Mouse (Mus musculus) T-helper 1 cell (primary cell): ENCODE results near the gene Hpcal1.
"Not testable (repeated sequence)": the region's sequence is repeated elsewhere in the genome, so short reads cannot be mapped to it uniquely, and the experiment has no call there.

Experiments
- in situ Hi-C: fragments of 300-600 bp; cut with MboI, MseI; formaldehyde crosslinking; loops from one replicate; pipeline ENCODE4 v1.15.1; 2025; ENCODE audit warnings: high pct_unique_total_duplicates

Gene Hpcal1

GRCm38 (mm10) chr12:17770538-17770937 lies 79.9 kb downstream of the Hpcal1 start:
- in situ Hi-C loops = no loop called here

- in situ Hi-C loops = not testable (repeated sequence)
These were observed 83.1 kb downstream of the Hpcal1 start for GRCm38 (mm10) chr12:17773721-17774120.

- in situ Hi-C loops = loop anchor here (25.0 kb wide), 1 partner anchor 388 kb away; no protein-coding TSS in a partner anchor
These were observed 84.2 kb downstream of the Hpcal1 start for GRCm38 (mm10) chr12:17774842-17775241.

- in situ Hi-C loops = loop anchor here (25.0 kb wide), 1 partner anchor 391 kb away; no protein-coding TSS in a partner anchor
These were observed 87.7 kb downstream of the Hpcal1 start for GRCm38 (mm10) chr12:17778320-17778719.

GRCm38 (mm10) chr12:17779093-17779492 lies 88.4 kb downstream of the Hpcal1 start:
- in situ Hi-C loops = loop anchor here (25.0 kb wide), 1 partner anchor 392 kb away; no protein-coding TSS in a partner anchor

GRCm38 (mm10) chr12:17789486-17789885 lies 98.8 kb downstream of the Hpcal1 start:
- in situ Hi-C loops = loop anchor here (10.0 to 25.0 kb wide), 2 partner anchors 402 to 1185 kb away; no protein-coding TSS in a partner anchor

- in situ Hi-C loops = loop anchor here (5.0 to 25.0 kb wide), 2 partner anchors 114 to 404 kb away; no protein-coding TSS in a partner anchor
These were observed 100.5 kb downstream of the Hpcal1 start for GRCm38 (mm10) chr12:17791111-17791510.

- in situ Hi-C loops = loop anchor here (5.0 to 25.0 kb wide), 2 partner anchors 115 to 405 kb away; no protein-coding TSS in a partner anchor
These were observed 102.1 kb downstream of the Hpcal1 start for GRCm38 (mm10) chr12:17792756-17793155.

GRCm38 (mm10) chr12:17795660-17796278 lies 105.1 kb downstream of the Hpcal1 start:
- in situ Hi-C loops = loop anchor here (25.0 kb wide), 1 partner anchor 408 kb away; no protein-coding TSS in a partner anchor

- in situ Hi-C loops = loop anchor here (25.0 kb wide), 1 partner anchor 411 kb away; no protein-coding TSS in a partner anchor
These were observed 107.6 kb downstream of the Hpcal1 start for GRCm38 (mm10) chr12:17798261-17798660.

GRCm38 (mm10) chr12:17808542-17808941 lies 117.9 kb downstream of the Hpcal1 start:
- in situ Hi-C loops = loop anchor here (5.0 kb wide), 1 partner anchor 256 kb away; no protein-coding TSS in a partner anchor

- in situ Hi-C loops = not testable (repeated sequence)
These were observed 144.6 kb downstream of the Hpcal1 start for GRCm38 (mm10) chr12:17835279-17835678.
